Mouse (Mus musculus) midbrain, embryonic 16.5 days (tissue): ENCODE data around the gene Spata33. TPM values are rescaled to one million over a fixed set of nuclear protein-coding genes. Genes with fewer than 3 reads are reported as not detected.

Experiments
- ATAC-seq: fragments of 200-750 bp; cut with Nextera tagmentation; 2 replicates; pipeline ENCODE4 v1.8.0; 2017; ENCODE audit warnings: moderate TSS enrichment
- H3K27ac ChIP-seq: fragments of 300-500 bp; sonication (generic); 2 replicates; pipeline ENCODE4 v1.5.1; 2014; ENCODE audit warnings: mild to moderate bottlenecking, low read length, mixed read lengths
- H3K27me3 ChIP-seq: fragments of 300-500 bp; sonication (generic); 2 replicates; pipeline ENCODE4 v1.6.1; 2014; ENCODE audit warnings: low read depth, low read length, mixed read lengths; ENCODE audit not compliant: control insufficient read depth, insufficient read depth
- H3K36me3 ChIP-seq: fragments of 300-500 bp; sonication (generic); 2 replicates; pipeline ENCODE4 v1.6.1; 2014; ENCODE audit warnings: mild to moderate bottlenecking, low read length, moderate library complexity, mixed read lengths; ENCODE audit not compliant: control insufficient read depth, insufficient read depth
- H3K4me1 ChIP-seq: fragments of 300-500 bp; sonication (generic); 2 replicates; pipeline ENCODE4 v1.6.1; 2014; ENCODE audit warnings: mild to moderate bottlenecking, low read length, mixed read lengths; ENCODE audit not compliant: control insufficient read depth, insufficient read depth
- H3K4me2 ChIP-seq: fragments of 300-500 bp; sonication (generic); 2 replicates; pipeline ENCODE4 v1.6.1; 2014; ENCODE audit warnings: mild to moderate bottlenecking, low read length, mixed read lengths
- H3K4me3 ChIP-seq: fragments of 300-500 bp; sonication (generic); 2 replicates; pipeline ENCODE4 v1.5.1; 2014; ENCODE audit warnings: low read depth, mild to moderate bottlenecking, low read length, moderate library complexity, mixed read lengths
- H3K9ac ChIP-seq: fragments of 300-500 bp; sonication (generic); 2 replicates; pipeline ENCODE4 v1.6.1; 2014; ENCODE audit warnings: low read depth, low read length, mixed read lengths
- H3K9me3 ChIP-seq: fragments of 300-500 bp; sonication (generic); replicated peaks from 2 replicates; pipeline ENCODE4 v1.6.1; 2014; ENCODE audit warnings: mild to moderate bottlenecking, low read length, mixed read lengths; ENCODE audit not compliant: control insufficient read depth, poor library complexity, severe bottlenecking
- WGBS: fragments of 180-500 bp; shearing (Covaris S2); extraction: QIAGEN DNeasy Blood & Tissue Kit; methylation state at CpG from one replicate; pipeline ENCODE4 v1.1.7; 2014; 5-methylcytosine and 5-hydroxymethylcytosine counted together
- polyA plus RNA-seq: library from polyadenylated mRNA; unstranded; fragments of >200 nt; fragmentation: Nextera tagmentation; extraction: Ambion mirVana; gene quantifications from 2 replicates; pipeline ENCODE4 v1.2.1, GENCODE M21; 2015

The Spata33 gene
- polyA plus RNA-seq, 1 experiment from 2014 or later = 8.5 TPM

- H3K36me3 ChIP-seq = peaks cover 19% of the 10 kb centered on the region
- H3K4me3 ChIP-seq = no peak overlapping the region
- no peak for ATAC-seq
- H3K9me3 ChIP-seq = no peaks in the 10 kb centered on the region
- WGBS = 76% methylated on average over 10 of the region's 10 CpGs
- H3K4me2 ChIP-seq = no peak overlapping the region
- H3K27ac ChIP-seq = no peak overlapping the region
- H3K9ac ChIP-seq = no peak overlapping the region
- H3K4me1 ChIP-seq = peaks cover 19% of the 10 kb centered on the region
- no peaks in the 10 kb centered on the region for H3K27me3 ChIP-seq
Observed at GRCm38 (mm10) chr8:123239398-123239797, 26.8 kb downstream of the Spata33 start.

GRCm38 (mm10) chr8:123242107-123242923 lies 29.7 kb downstream of the Spata33 start:
- Histone ChIP-seq H3K4me1 (no peaks in the 10 kb centered on the region), H3K27me3 (no peaks in the 10 kb centered on the region), H3K4me2 (no peak overlapping the region), H3K36me3 (peaks cover 45% of the 10 kb centered on the region), H3K9ac (no peak overlapping the region), H3K27ac (no peak overlapping the region), H3K9me3 (no peaks in the 10 kb centered on the region), H3K4me3 (no peak overlapping the region)
- 93% methylated on average over 7 of the region's 7 CpGs for WGBS
- no peak for ATAC-seq

GRCm38 (mm10) chr8:123243053-123243452 lies 30.4 kb downstream of the Spata33 start:
- Histone ChIP-seq H3K27ac (no peak overlapping the region), H3K9ac (no peak overlapping the region), H3K4me1 (no peaks in the 10 kb centered on the region), H3K4me2 (no peak overlapping the region), H3K9me3 (no peaks in the 10 kb centered on the region), H3K27me3 (no peaks in the 10 kb centered on the region), H3K4me3 (no peak overlapping the region), H3K36me3 (peaks cover 52% of the 10 kb centered on the region)
- no peak for ATAC-seq
- WGBS = 70% methylated on average over 11 of the region's 11 CpGs

- no peak for ATAC-seq
- H3K4me1 ChIP-seq = no peaks in the 10 kb centered on the region
- WGBS = 95% methylated on average over 4 of the region's 4 CpGs
- H3K27me3 ChIP-seq = no peaks in the 10 kb centered on the region
- H3K9ac ChIP-seq = no peak overlapping the region
- no peak overlapping the region for H3K27ac ChIP-seq
- H3K36me3 ChIP-seq = peaks cover 61% of the 10 kb centered on the region
- H3K4me2 ChIP-seq = no peak overlapping the region
- no peaks in the 10 kb centered on the region for H3K9me3 ChIP-seq
- no peak overlapping the region for H3K4me3 ChIP-seq
Observed at GRCm38 (mm10) chr8:123244382-123244781, 31.8 kb downstream of the Spata33 start.

GRCm38 (mm10) chr8:123245543-123245942 lies 32.9 kb downstream of the Spata33 start:
- H3K4me2 ChIP-seq = no peak overlapping the region
- H3K27ac ChIP-seq = no peak overlapping the region
- WGBS = 92% methylated on average over 12 of the region's 12 CpGs
- H3K9me3 ChIP-seq = no peaks in the 10 kb centered on the region
- no peak for ATAC-seq
- no peaks in the 10 kb centered on the region for H3K4me1 ChIP-seq
- no peak overlapping the region for H3K9ac ChIP-seq
- no peaks in the 10 kb centered on the region for H3K27me3 ChIP-seq
- no peak overlapping the region for H3K4me3 ChIP-seq
- H3K36me3 ChIP-seq = peaks cover 65% of the 10 kb centered on the region

GRCm38 (mm10) chr8:123247748-123248147 lies 35.1 kb downstream of the Spata33 start:
- Histone ChIP-seq H3K4me3 (no peak overlapping the region), H3K36me3 (peaks cover 65% of the 10 kb centered on the region), H3K27ac (no peak overlapping the region), H3K27me3 (no peaks in the 10 kb centered on the region), H3K4me1 (peaks cover 3% of the 10 kb centered on the region), H3K9ac (no peak overlapping the region), H3K4me2 (no peak overlapping the region), H3K9me3 (no peaks in the 10 kb centered on the region)
- no peak for ATAC-seq
- WGBS = 97% methylated on average over 6 of the region's 6 CpGs

- Histone ChIP-seq H3K4me3 (no peak overlapping the region), H3K36me3 (peaks cover 57% of the 10 kb centered on the region), H3K27me3 (no peaks in the 10 kb centered on the region), H3K27ac (no peak overlapping the region), H3K9me3 (no peaks in the 10 kb centered on the region), H3K4me2 (no peak overlapping the region), H3K9ac (no peak overlapping the region), H3K4me1 (peaks cover 7% of the 10 kb centered on the region)
- 94% methylated on average over 8 of the region's 8 CpGs for WGBS
- no peak for ATAC-seq
Observed at GRCm38 (mm10) chr8:123248596-123248995, 36.0 kb downstream of the Spata33 start.

- Histone ChIP-seq H3K4me3 (no peak overlapping the region), H3K27ac (no peak overlapping the region), H3K9ac (no peak overlapping the region), H3K9me3 (no peaks in the 10 kb centered on the region), H3K4me1 (peaks cover 18% of the 10 kb centered on the region), H3K27me3 (no peaks in the 10 kb centered on the region), H3K4me2 (no peak overlapping the region), H3K36me3 (peaks cover 40% of the 10 kb centered on the region)
- WGBS = 97% methylated on average over 5 of the region's 5 CpGs
- ATAC-seq = no peak
Observed at GRCm38 (mm10) chr8:123250940-123251339, 38.3 kb downstream of the Spata33 start.

GRCm38 (mm10) chr8:123252925-123253324 lies 40.3 kb downstream of the Spata33 start:
- Histone ChIP-seq H3K4me1 (peaks cover 18% of the 10 kb centered on the region), H3K27ac (no peak overlapping the region), H3K9ac (peak overlapping the region; percentile 100), H3K36me3 (peaks cover 27% of the 10 kb centered on the region), H3K27me3 (no peaks in the 10 kb centered on the region), H3K9me3 (no peaks in the 10 kb centered on the region), H3K4me2 (peak overlapping the region; percentile 68), H3K4me3 (peak overlapping the region; percentile 97)
- WGBS = 70% methylated on average over 4 of the region's 4 CpGs
- ATAC-seq = no peak
